Mouse (Mus musculus): ENCODE measurements around the gene Akap5. TPM values are rescaled to one million over a fixed set of nuclear protein-coding genes. Genes with fewer than 3 reads are reported as not detected.

Akap5 gene
- polyA plus RNA-seq, 1 experiment from 2014 or later: 24.2 TPM

DNA sequence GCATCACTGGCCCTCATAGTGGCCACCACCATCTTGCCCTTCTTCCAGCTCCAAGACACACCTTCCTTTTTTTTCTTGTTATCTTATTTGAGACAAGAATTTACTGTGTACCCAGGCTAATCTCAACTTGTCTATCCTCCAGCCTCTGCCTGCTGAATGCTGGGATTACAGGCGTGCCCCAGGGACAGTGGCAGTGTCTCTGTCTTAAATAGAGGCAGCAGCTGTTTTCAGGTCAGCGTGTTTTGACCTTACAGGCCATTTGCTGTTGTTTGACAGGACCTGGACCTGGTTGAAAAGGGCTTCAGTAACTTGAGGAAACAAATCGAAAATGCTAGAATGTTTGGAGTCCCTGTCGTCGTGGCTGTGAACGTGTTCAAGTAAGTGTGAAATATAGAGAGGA lies 14.1 kb upstream of the Akap5 start:
- WGBS: 68% methylated on average over 6 of the region's 6 CpGs
- Histone ChIP-seq H3K36me3 (ENCODE audit: insufficient read depth) (peaks cover 67% of the 10 kb centered on the region), H3K9ac (no peak overlapping the region), H3K4me1 (ENCODE audit: insufficient read depth) (peaks cover 5% of the 10 kb centered on the region; the same call in 1 of the 2 replicates), H3K27me3 (ENCODE audit: insufficient read depth, low read length) (no peaks in the 10 kb centered on the region), H3K9me3 (ENCODE audit: low read depth, low read length) (no peaks in the 10 kb centered on the region), H3K4me2 (no peak overlapping the region), H3K4me3 (ENCODE audit: low read depth, low read length) (no peak overlapping the region), H3K27ac (ENCODE audit: low read depth) (peak overlapping the region; percentile 58; the same call in 1 of the 2 replicates)
- TF ChIP-seq CTCF (IDR thresholded peaks at IDR 0.05; ENCODE audit: low read depth): no peak
- DNase-seq (no peak), ATAC-seq (ENCODE audit: insufficient read depth) (no peak)

GRCm38 (mm10) chr12:76311227-76311626 lies 13.5 kb upstream of the Akap5 start:
- ATAC-seq (ENCODE audit: insufficient read depth) (no peak), DNase-seq (no peak)
- H3K9ac ChIP-seq: no peak overlapping the region
- no peak overlapping the region for H3K4me2 ChIP-seq
- no peak overlapping the region for H3K4me3 ChIP-seq (ENCODE audit: low read depth, low read length)
- H3K27ac ChIP-seq (ENCODE audit: low read depth): no peak overlapping the region
- peaks cover 69% of the 10 kb centered on the region for H3K36me3 ChIP-seq (ENCODE audit: insufficient read depth)
- H3K4me1 ChIP-seq (ENCODE audit: insufficient read depth): peaks cover 5% of the 10 kb centered on the region; the same call in 1 of the 2 replicates
- no peaks in the 10 kb centered on the region for H3K27me3 ChIP-seq (ENCODE audit: insufficient read depth, low read length)
- no peaks in the 10 kb centered on the region for H3K9me3 ChIP-seq (ENCODE audit: low read depth, low read length)
- WGBS: 85% methylated on average over 9 of the region's 9 CpGs
- TF ChIP-seq CTCF (IDR thresholded peaks at IDR 0.05; ENCODE audit: low read depth): no peak

GRCm38 (mm10) chr12:76311951-76312350 lies 12.7 kb upstream of the Akap5 start:
- H3K36me3 ChIP-seq (ENCODE audit: insufficient read depth): peaks cover 69% of the 10 kb centered on the region
- no peak overlapping the region for H3K4me3 ChIP-seq (ENCODE audit: low read depth, low read length)
- H3K9me3 ChIP-seq (ENCODE audit: low read depth, low read length): no peaks in the 10 kb centered on the region
- ATAC-seq (ENCODE audit: insufficient read depth): no peak
- no peak overlapping the region for H3K9ac ChIP-seq
- WGBS: 80% methylated on average over 8 of the region's 8 CpGs
- TF ChIP-seq CTCF (IDR thresholded peaks at IDR 0.05; ENCODE audit: low read depth): no peak
- H3K27ac ChIP-seq (ENCODE audit: low read depth): no peak overlapping the region; the same call in 1 of the 2 replicates
- peak; percentile 48 for DNase-seq
- no peaks in the 10 kb centered on the region for H3K27me3 ChIP-seq (ENCODE audit: insufficient read depth, low read length)
- no peak overlapping the region for H3K4me2 ChIP-seq
- H3K4me1 ChIP-seq (ENCODE audit: insufficient read depth): peaks cover 5% of the 10 kb centered on the region; the same call in 1 of the 2 replicates

- Histone ChIP-seq H3K27me3 (ENCODE audit: insufficient read depth, low read length) (no peaks in the 10 kb centered on the region), H3K9ac (peak overlapping the region; percentile 8; the same call in 1 of the 2 replicates), H3K4me3 (ENCODE audit: low read depth, low read length) (no peak overlapping the region), H3K9me3 (ENCODE audit: low read depth, low read length) (no peaks in the 10 kb centered on the region), H3K4me2 (peak overlapping the region; percentile 26; the same call in 1 of the 2 replicates), H3K27ac (ENCODE audit: low read depth) (peak overlapping the region; percentile 91), H3K36me3 (ENCODE audit: insufficient read depth) (peaks cover 48% of the 10 kb centered on the region), H3K4me1 (ENCODE audit: insufficient read depth) (peaks cover 11% of the 10 kb centered on the region; the same call in 1 of the 2 replicates)
- ATAC-seq (ENCODE audit: insufficient read depth): peak; percentile 90
- WGBS: 9% methylated on average over 9 of the region's 9 CpGs
- peak; percentile 77 for DNase-seq
- no peak for TF ChIP-seq CTCF (IDR thresholded peaks at IDR 0.05; ENCODE audit: low read depth)
Observed at GRCm38 (mm10) chr12:76318282-76319212, 6.1 kb upstream of the Akap5 start.

DNA sequence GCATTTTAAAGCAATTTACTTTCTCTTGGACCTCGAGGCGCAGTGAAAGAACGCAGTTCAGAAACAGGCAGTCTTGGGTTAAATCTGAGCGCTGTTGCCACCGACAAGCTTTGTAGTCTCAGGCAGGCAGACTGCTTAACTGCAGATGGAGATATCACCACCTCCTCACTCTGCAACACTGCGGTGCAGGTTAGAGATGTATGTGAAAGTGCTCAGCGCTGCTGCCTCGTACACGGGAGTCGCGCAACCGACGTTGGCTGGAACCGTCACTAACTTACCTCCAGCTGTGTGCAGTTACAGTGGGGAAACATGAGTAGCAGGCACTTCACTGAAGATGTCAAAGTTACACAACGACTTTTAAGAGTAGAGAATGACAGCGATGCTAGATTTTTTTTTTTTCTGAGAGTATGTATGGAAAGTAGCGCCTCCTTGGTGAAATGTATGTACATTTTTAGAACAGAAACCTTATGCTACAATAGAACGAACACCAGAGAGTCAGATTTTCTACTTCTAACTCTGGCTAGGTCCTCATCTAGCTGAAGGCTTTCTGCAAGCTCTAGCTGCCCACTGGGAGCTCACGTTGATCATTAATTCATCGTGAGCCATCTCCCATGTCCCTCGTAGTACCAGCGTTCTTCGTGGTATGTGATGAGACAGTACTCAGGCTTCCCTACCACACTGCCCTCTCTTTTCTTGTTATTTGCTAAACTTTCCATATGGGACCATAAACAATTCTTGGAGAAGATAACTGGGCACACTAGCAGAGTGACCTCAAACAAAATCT lies 1.9 kb downstream of the Akap5 start:
- no peaks in the 10 kb centered on the region for H3K4me1 ChIP-seq (ENCODE audit: insufficient read depth)
- ATAC-seq (ENCODE audit: insufficient read depth) (no peak), DNase-seq (no peak)
- no peak overlapping the region for H3K9ac ChIP-seq
- H3K4me2 ChIP-seq: peak overlapping the region; percentile 92
- peak overlapping the region; percentile 62 for H3K4me3 ChIP-seq (ENCODE audit: low read depth, low read length)
- no peak overlapping the region for H3K27ac ChIP-seq (ENCODE audit: low read depth)
- 77% methylated on average over 23 of the region's 23 CpGs for WGBS
- H3K27me3 ChIP-seq (ENCODE audit: insufficient read depth, low read length): no peaks in the 10 kb centered on the region
- TF ChIP-seq CTCF (IDR thresholded peaks at IDR 0.05; ENCODE audit: low read depth): no peak
- no peaks in the 10 kb centered on the region for H3K9me3 ChIP-seq (ENCODE audit: low read depth, low read length)
- peaks cover 15% of the 10 kb centered on the region for H3K36me3 ChIP-seq (ENCODE audit: insufficient read depth)

GRCm38 (mm10) chr12:76328567-76329354 lies 4.1 kb downstream of the Akap5 start:
- H3K9me3 ChIP-seq (ENCODE audit: low read depth, low read length): no peaks in the 10 kb centered on the region
- no peak for ATAC-seq (ENCODE audit: insufficient read depth)
- DNase-seq: no peak
- H3K4me1 ChIP-seq (ENCODE audit: insufficient read depth): no peaks in the 10 kb centered on the region
- 83% methylated on average over 6 of the region's 6 CpGs for WGBS
- no peaks in the 10 kb centered on the region for H3K27me3 ChIP-seq (ENCODE audit: insufficient read depth, low read length)
- no peak overlapping the region for H3K4me3 ChIP-seq (ENCODE audit: low read depth, low read length)
- H3K36me3 ChIP-seq (ENCODE audit: insufficient read depth): peaks cover 15% of the 10 kb centered on the region
- H3K4me2 ChIP-seq: no peak overlapping the region
- TF ChIP-seq CTCF (IDR thresholded peaks at IDR 0.05; ENCODE audit: low read depth): no peak
- no peak overlapping the region for H3K9ac ChIP-seq
- H3K27ac ChIP-seq (ENCODE audit: low read depth): no peak overlapping the region
